Mouse (Mus musculus) embryonic fibroblast, embryonic 13.5 days (primary cell): ENCODE results near the gene Ush1g.

Experiments
- CTCF ChIP-seq: IDR thresholded peaks from 2 replicates; pipeline ENCODE4 v1.5.1; 2011; ENCODE audit warnings: mild to moderate bottlenecking, control low read depth, low read length, moderate library complexity, borderline replicate concordance; ENCODE audit not compliant: insufficient read depth
- POLR2A ChIP-seq: IDR thresholded peaks from 2 replicates; pipeline ENCODE4 v1.6.1; 2011; ENCODE audit warnings: low read depth, mild to moderate bottlenecking, control low read depth, low read length, moderate library complexity

- TF ChIP-seq CTCF = no peak
- no peak for TF ChIP-seq POLR2A
Measured at GRCm38 (mm10) chr11:115306863-115307262, 15.0 kb downstream of the Ush1g start, which contains the start of gene Otop2.
